Mouse (Mus musculus) neural tube, embryonic 15.5 days (tissue): ENCODE results near the gene Zmynd12. TPM values are rescaled to one million over a fixed set of nuclear protein-coding genes. Genes with fewer than 3 reads are reported as not detected.
A peak's percentile ranks its signal among the peaks of the same experiment; 100 is the strongest.

Source experiments
- ATAC-seq: fragments of 200-750 bp; cut with Nextera tagmentation; 2 replicates; pipeline ENCODE4 v1.8.0; 2017; ENCODE audit warnings: mild to moderate bottlenecking, moderate TSS enrichment, moderate library complexity; ENCODE audit not compliant: low FRiP score
- H3K27ac ChIP-seq: fragments of 300-500 bp; sonication (generic); replicated peaks from 2 replicates; pipeline ENCODE4 v1.5.1; 2015; ENCODE audit warnings: mild to moderate bottlenecking, inconsistent platforms
- H3K27me3 ChIP-seq: fragments of 300-500 bp; sonication (generic); replicated peaks from 2 replicates; pipeline ENCODE4 v1.6.1; 2015; ENCODE audit warnings: inconsistent platforms
- H3K36me3 ChIP-seq: fragments of 300-500 bp; sonication (generic); 2 replicates; pipeline ENCODE4 v1.6.1; 2015; ENCODE audit warnings: inconsistent platforms
- H3K4me1 ChIP-seq: fragments of 300-500 bp; sonication (generic); 2 replicates; pipeline ENCODE4 v1.6.1; 2015; ENCODE audit warnings: inconsistent platforms
- H3K4me2 ChIP-seq: fragments of 300-500 bp; sonication (generic); 2 replicates; pipeline ENCODE4 v1.6.1; 2015; ENCODE audit warnings: inconsistent platforms, mild to moderate bottlenecking, moderate library complexity
- H3K4me3 ChIP-seq: fragments of 300-500 bp; sonication (generic); replicated peaks from 2 replicates; pipeline ENCODE4 v1.5.1; 2015; ENCODE audit warnings: mild to moderate bottlenecking, inconsistent platforms
- H3K9ac ChIP-seq: fragments of 300-500 bp; sonication (generic); replicated peaks from 2 replicates; pipeline ENCODE4 v1.6.1; 2015; ENCODE audit warnings: mild to moderate bottlenecking, inconsistent platforms
- H3K9me3 ChIP-seq: fragments of 300-500 bp; sonication (generic); replicated peaks from 2 replicates; pipeline ENCODE4 v1.6.1; 2016; ENCODE audit warnings: inconsistent platforms
- WGBS: fragments of 180-500 bp; shearing (Covaris S2); methylation state at CpG from one replicate; pipeline ENCODE4 v1.1.7; 2015; ENCODE audit warnings: mixed read lengths; 5-methylcytosine and 5-hydroxymethylcytosine counted together
- polyA plus RNA-seq: library from polyadenylated mRNA; unstranded; fragments of >200 nt; fragmentation: Nextera tagmentation; extraction: Ambion mirVana; gene quantifications from 2 replicates; pipeline ENCODE4 v1.2.1, GENCODE M21; 2015

The Zmynd12 gene
- polyA plus RNA-seq, 1 experiment from 2014 or later: 0.44 TPM

GRCm38 (mm10) chr4:119453128-119453527 lies 30.5 kb downstream of the Zmynd12 start:
- Histone ChIP-seq H3K27ac (no peak overlapping the region), H3K4me2 (no peak overlapping the region), H3K27me3 (no peaks in the 10 kb centered on the region), H3K4me3 (no peak overlapping the region), H3K36me3 (no peaks in the 10 kb centered on the region), H3K9ac (no peak overlapping the region), H3K4me1 (peaks cover 8% of the 10 kb centered on the region), H3K9me3 (no peaks in the 10 kb centered on the region)
- ATAC-seq: no peak; the same call in 1 of the 2 replicates
- 75% methylated on average over 5 of the region's 5 CpGs for WGBS

DNA sequence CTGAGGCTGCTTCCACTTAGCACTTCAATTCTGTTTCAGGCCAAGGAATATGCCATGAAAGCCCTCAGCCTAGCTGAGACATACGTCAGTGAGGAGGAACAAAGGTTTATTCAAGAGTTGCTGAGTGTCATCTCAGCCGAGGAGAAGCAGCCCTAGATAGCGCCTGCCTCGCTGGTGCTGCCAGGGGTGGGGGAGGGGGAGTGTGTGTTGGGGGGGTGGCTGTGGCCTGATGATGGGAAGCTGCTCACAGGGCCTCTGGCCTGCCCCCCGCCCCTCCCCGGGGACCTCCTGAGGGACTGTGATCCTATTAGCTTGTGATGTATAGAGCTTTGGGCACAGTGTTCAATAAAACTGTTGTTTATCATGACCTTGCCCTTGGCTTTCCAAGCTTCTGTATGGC lies 30.9 kb downstream of the Zmynd12 start:
- no peak overlapping the region for H3K4me2 ChIP-seq
- peaks cover 8% of the 10 kb centered on the region for H3K4me1 ChIP-seq
- H3K9ac ChIP-seq: no peak overlapping the region
- H3K36me3 ChIP-seq: no peaks in the 10 kb centered on the region
- H3K4me3 ChIP-seq: no peak overlapping the region
- no peaks in the 10 kb centered on the region for H3K27me3 ChIP-seq
- H3K9me3 ChIP-seq: no peaks in the 10 kb centered on the region
- ATAC-seq: peak; percentile 71
- 13% methylated on average over 6 of the region's 6 CpGs for WGBS
- H3K27ac ChIP-seq: 0 out of 2 replicates have a peak overlapping the region, but pooled peaks have one; percentile 23

DNA sequence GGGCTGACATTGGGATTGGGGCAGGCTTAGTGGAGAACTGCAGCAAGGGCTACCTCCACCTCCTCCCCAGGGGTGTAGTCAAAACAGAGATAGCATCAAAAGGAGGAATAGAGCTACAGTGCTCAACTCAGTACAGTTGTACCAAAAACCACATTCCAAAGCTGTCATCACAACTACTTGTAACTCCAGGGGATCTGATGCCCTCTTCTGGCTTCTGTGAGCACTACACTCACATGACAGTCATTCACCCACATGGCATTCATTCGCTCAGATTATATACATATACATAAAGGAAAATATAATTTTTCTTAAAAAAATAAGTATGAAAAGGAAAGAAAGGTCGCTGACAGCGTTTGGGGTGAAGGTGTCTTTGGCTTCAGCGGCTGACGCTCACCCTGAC lies 37.7 kb downstream of the Zmynd12 start:
- Histone ChIP-seq H3K4me1 (peaks cover 40% of the 10 kb centered on the region), H3K27me3 (no peaks in the 10 kb centered on the region), H3K27ac (peak overlapping the region; percentile 88), H3K4me3 (no peak overlapping the region), H3K9me3 (no peaks in the 10 kb centered on the region), H3K4me2 (peak overlapping the region; percentile 38), H3K36me3 (no peaks in the 10 kb centered on the region), H3K9ac (no peak overlapping the region)
- WGBS: 45% methylated on average over 5 of the region's 5 CpGs
- no peak for ATAC-seq

DNA sequence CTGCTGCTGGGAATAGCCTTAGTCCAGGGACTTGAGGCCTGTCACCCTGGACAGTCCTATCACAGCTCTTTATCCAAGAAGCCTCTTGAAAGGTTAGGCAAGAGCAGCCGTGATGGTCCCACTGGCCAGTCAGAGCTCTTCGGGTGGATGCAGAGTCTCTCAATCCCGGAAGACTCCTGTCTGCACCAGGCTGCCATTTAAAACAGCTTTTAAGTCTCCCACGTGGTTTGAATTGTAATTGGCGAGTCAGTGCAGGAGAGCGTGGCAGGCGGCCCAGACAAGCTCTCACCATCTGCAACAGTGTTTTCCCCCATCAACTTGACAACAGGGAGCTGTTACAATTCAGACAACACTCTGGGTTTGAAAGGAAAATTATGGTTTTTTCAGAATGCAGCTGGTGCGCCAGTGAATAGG lies 38.1 kb downstream of the Zmynd12 start:
- Histone ChIP-seq H3K36me3 (no peaks in the 10 kb centered on the region), H3K4me2 (peak overlapping the region; percentile 38), H3K27ac (peak overlapping the region; percentile 88), H3K4me1 (peaks cover 40% of the 10 kb centered on the region), H3K27me3 (no peaks in the 10 kb centered on the region), H3K4me3 (no peak overlapping the region), H3K9me3 (no peaks in the 10 kb centered on the region), H3K9ac (no peak overlapping the region)
- ATAC-seq: peak; percentile 65
- 7% methylated on average over 8 of the region's 8 CpGs for WGBS

DNA sequence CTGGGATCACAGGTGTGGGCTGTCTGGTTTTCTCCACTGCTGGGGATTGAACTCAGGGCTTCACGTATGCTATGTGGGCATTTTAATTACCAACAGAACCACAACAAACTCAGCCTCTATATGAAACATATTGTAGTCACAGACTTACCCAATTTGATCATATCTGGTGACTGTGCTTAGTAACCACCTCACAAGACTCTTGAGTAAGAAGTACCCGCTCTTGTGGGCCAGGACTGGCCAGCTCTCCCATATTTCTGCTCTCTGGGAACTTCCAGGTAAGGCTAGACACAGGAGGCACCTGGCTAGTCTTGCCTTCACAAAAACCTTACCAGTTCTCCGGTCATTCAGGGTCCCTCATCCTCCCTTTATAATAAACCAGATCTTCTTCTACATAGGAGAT lies 39.8 kb downstream of the Zmynd12 start:
- no peak overlapping the region for H3K4me3 ChIP-seq
- WGBS: 87% methylated on average over 3 of the region's 3 CpGs
- H3K36me3 ChIP-seq: peaks cover 6% of the 10 kb centered on the region; the same call in 1 of the 2 replicates
- ATAC-seq: no peak
- no peaks in the 10 kb centered on the region for H3K27me3 ChIP-seq
- peak overlapping the region; percentile 88 for H3K27ac ChIP-seq
- H3K4me1 ChIP-seq: peaks cover 40% of the 10 kb centered on the region
- H3K4me2 ChIP-seq: peak overlapping the region; percentile 18
- H3K9ac ChIP-seq: no peak overlapping the region
- H3K9me3 ChIP-seq: no peaks in the 10 kb centered on the region

GRCm38 (mm10) chr4:119462858-119463755 lies 40.5 kb downstream of the Zmynd12 start:
- 25% methylated on average over 11 of the region's 11 CpGs for WGBS
- H3K9ac ChIP-seq: no peak overlapping the region

GRCm38 (mm10) chr4:119463756-119464419 lies 41.3 kb downstream of the Zmynd12 start:
- no peak overlapping the region for H3K9ac ChIP-seq
- 66% methylated on average over 13 of the region's 13 CpGs for WGBS
- no peaks in the 10 kb centered on the region for H3K9me3 ChIP-seq
- 0 out of 2 replicates have a peak, but pooled peaks have one; percentile 3 for ATAC-seq
- H3K27me3 ChIP-seq: no peaks in the 10 kb centered on the region
- H3K4me1 ChIP-seq: peaks cover 40% of the 10 kb centered on the region
- H3K4me3 ChIP-seq: no peak overlapping the region
- H3K36me3 ChIP-seq: peaks cover 16% of the 10 kb centered on the region; the same call in 1 of the 2 replicates
- peak overlapping the region; percentile 18 for H3K4me2 ChIP-seq
- peak overlapping the region; percentile 88 for H3K27ac ChIP-seq

More at GRCm38 (mm10) chr4:119462858-119463755, 40.5 kb downstream of the Zmynd12 start:
- peak; percentile 68 for ATAC-seq
- H3K27ac ChIP-seq: peak overlapping the region; percentile 88
- H3K9me3 ChIP-seq: no peaks in the 10 kb centered on the region
- peak overlapping the region; percentile 18 for H3K4me2 ChIP-seq
- H3K4me3 ChIP-seq: no peak overlapping the region
- peaks cover 13% of the 10 kb centered on the region; the same call in 1 of the 2 replicates for H3K36me3 ChIP-seq
- no peaks in the 10 kb centered on the region for H3K27me3 ChIP-seq
- peaks cover 40% of the 10 kb centered on the region for H3K4me1 ChIP-seq

- H3K27me3 ChIP-seq: no peaks in the 10 kb centered on the region
- H3K9ac ChIP-seq: no peak overlapping the region
- peaks cover 16% of the 10 kb centered on the region; the same call in 1 of the 2 replicates for H3K36me3 ChIP-seq
- H3K4me3 ChIP-seq: no peak overlapping the region
- H3K4me2 ChIP-seq: no peak overlapping the region
- H3K4me1 ChIP-seq: peaks cover 34% of the 10 kb centered on the region
- H3K27ac ChIP-seq: no peak overlapping the region
- no peaks in the 10 kb centered on the region for H3K9me3 ChIP-seq
- WGBS: 67% methylated on average over 5 of the region's 5 CpGs
- no peak for ATAC-seq
Observed at GRCm38 (mm10) chr4:119465841-119466240, 43.2 kb downstream of the Zmynd12 start.

- H3K27ac ChIP-seq: 0 out of 2 replicates have a peak overlapping the region, but pooled peaks have one; percentile 9
- H3K4me1 ChIP-seq: peaks cover 15% of the 10 kb centered on the region
- H3K27me3 ChIP-seq: no peaks in the 10 kb centered on the region
- WGBS: 84% methylated on average over 16 of the region's 16 CpGs
- H3K9me3 ChIP-seq: no peaks in the 10 kb centered on the region
- ATAC-seq: no peak
- peaks cover 16% of the 10 kb centered on the region; the same call in 1 of the 2 replicates for H3K36me3 ChIP-seq
- H3K9ac ChIP-seq: no peak overlapping the region
- no peak overlapping the region for H3K4me3 ChIP-seq
- H3K4me2 ChIP-seq: no peak overlapping the region
Observed at GRCm38 (mm10) chr4:119467720-119468380, 45.2 kb downstream of the Zmynd12 start.

GRCm38 (mm10) chr4:119472545-119472944 lies 49.9 kb downstream of the Zmynd12 start:
- Histone ChIP-seq H3K27ac (no peak overlapping the region), H3K4me2 (no peak overlapping the region), H3K27me3 (no peaks in the 10 kb centered on the region), H3K9ac (no peak overlapping the region), H3K4me1 (no peaks in the 10 kb centered on the region), H3K9me3 (no peaks in the 10 kb centered on the region), H3K36me3 (peaks cover 11% of the 10 kb centered on the region; the same call in 1 of the 2 replicates), H3K4me3 (no peak overlapping the region)
- 80% methylated on average over 9 of the region's 9 CpGs for WGBS
- ATAC-seq: no peak

DNA sequence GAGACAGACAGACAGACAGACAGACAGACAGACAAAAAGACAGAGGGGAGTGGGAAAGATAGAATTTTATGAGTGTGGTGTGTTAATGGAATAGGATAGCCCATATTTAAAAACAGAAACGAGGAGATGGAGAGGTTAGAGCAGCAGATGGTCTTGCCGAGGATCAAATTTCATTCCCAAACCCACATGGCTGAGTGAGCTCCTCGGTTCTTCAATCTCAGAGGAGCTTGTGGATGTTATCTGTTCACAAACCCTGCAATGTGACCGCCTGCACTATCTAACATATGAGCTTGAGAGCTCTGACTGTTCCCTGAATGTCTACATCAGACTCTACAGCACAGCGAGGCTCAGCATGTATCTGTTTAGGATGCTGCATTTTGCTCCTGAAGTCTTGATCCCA lies 50.5 kb downstream of the Zmynd12 start:
- H3K4me2 ChIP-seq: no peak overlapping the region
- 55% methylated on average over 5 of the region's 5 CpGs for WGBS
- no peaks in the 10 kb centered on the region for H3K4me1 ChIP-seq
- H3K9ac ChIP-seq: no peak overlapping the region
- ATAC-seq: no peak
- no peaks in the 10 kb centered on the region for H3K9me3 ChIP-seq
- H3K4me3 ChIP-seq: no peak overlapping the region
- no peaks in the 10 kb centered on the region for H3K27me3 ChIP-seq
- peaks cover 5% of the 10 kb centered on the region; the same call in 1 of the 2 replicates for H3K36me3 ChIP-seq
- H3K27ac ChIP-seq: no peak overlapping the region
